Mouse (Mus musculus) lung, postnatal 4 days (tissue): ENCODE data around the gene Prr5l.
A peak's percentile ranks its signal among the peaks of the same experiment; 100 is the strongest.

Source experiments
- DNase-seq, 2 experiments: peaks; one replicate each; pipeline ENCODE4 v3.0.0; 2021

The Prr5l gene

GRCm38 (mm10) chr2:101722370-101723332, 160.2 kb downstream of the Prr5l start:
- peak in 1 of 2 experiments; percentile 62 for DNase-seq

GRCm38 (mm10) chr2:101721835-101722234, 161.0 kb downstream of the Prr5l start:
- no peak for DNase-seq

- no peak for DNase-seq
Observed at GRCm38 (mm10) chr2:101717162-101717561, 165.7 kb downstream of the Prr5l start.

GRCm38 (mm10) chr2:101715650-101716323, 167.0 kb downstream of the Prr5l start:
- peak; percentile 80 to 81 for DNase-seq

GRCm38 (mm10) chr2:101711608-101712007, 171.2 kb downstream of the Prr5l start:
- no peak for DNase-seq

GRCm38 (mm10) chr2:101705941-101706485, 176.8 kb downstream of the Prr5l start:
- DNase-seq: no peak

- DNase-seq: no peak
Observed at GRCm38 (mm10) chr2:101699284-101699683, 183.5 kb downstream of the Prr5l start.

GRCm38 (mm10) chr2:101695584-101695983, 187.2 kb downstream of the Prr5l start:
- DNase-seq: no peak

GRCm38 (mm10) chr2:101693577-101694215, 189.1 kb downstream of the Prr5l start:
- no peak for DNase-seq

GRCm38 (mm10) chr2:101693043-101693442, 189.8 kb downstream of the Prr5l start:
- DNase-seq: no peak

- peak in 1 of 2 experiments; percentile 26 for DNase-seq
Observed at GRCm38 (mm10) chr2:101690252-101690827, 192.5 kb downstream of the Prr5l start.

GRCm38 (mm10) chr2:101688011-101688410, 194.8 kb downstream of the Prr5l start:
- DNase-seq: no peak

GRCm38 (mm10) chr2:101684421-101684820, 198.4 kb downstream of the Prr5l start:
- no peak for DNase-seq

GRCm38 (mm10) chr2:101679164-101679784, 203.6 kb downstream of the Prr5l start:
- peak in 1 of 2 experiments; percentile 16 for DNase-seq

GRCm38 (mm10) chr2:101678236-101679021, 204.4 kb downstream of the Prr5l start, which contains the start of gene Traf6:
Traf6 (plus strand) TSS chr2:101678429.
- peak; percentile 92 to 93 for DNase-seq

GRCm38 (mm10) chr2:101673547-101673946, 209.3 kb downstream of the Prr5l start:
- DNase-seq: no peak

- DNase-seq: no peak
Observed at GRCm38 (mm10) chr2:101668751-101669150, 214.1 kb downstream of the Prr5l start.

- no peak for DNase-seq
Observed at GRCm38 (mm10) chr2:101665703-101666092, 217.1 kb downstream of the Prr5l start.

- peak; percentile 64 to 79 for DNase-seq
Observed at GRCm38 (mm10) chr2:101665058-101665702, 217.6 kb downstream of the Prr5l start.
